Mouse (Mus musculus) cerebellum, adult 9-11 months (tissue): ENCODE data around the gene Icosl.
"Not testable (repeated sequence)": the region's sequence is repeated elsewhere in the genome, so short reads cannot be mapped to it uniquely, and the experiment has no call there.

Experiments used
- DNase-seq: peaks from one replicate; pipeline ENCODE4 v3.0.0; 2022

Icosl gene

GRCm38 (mm10) chr10:78077862-78078261 is 8.8 kb downstream of the Icosl start:
- no peak for DNase-seq

GRCm38 (mm10) chr10:78078276-78078675 is 9.2 kb downstream of the Icosl start:
- DNase-seq = no peak

GRCm38 (mm10) chr10:78079955-78080591 is 11.0 kb downstream of the Icosl start:
- DNase-seq = no peak

GRCm38 (mm10) chr10:78084073-78084472 is 15.0 kb downstream of the Icosl start:
- DNase-seq = no peak

GRCm38 (mm10) chr10:78085711-78086110 is 16.6 kb downstream of the Icosl start:
- no peak for DNase-seq

- DNase-seq = no peak
Measured at GRCm38 (mm10) chr10:78086444-78087061, 17.5 kb downstream of the Icosl start.

GRCm38 (mm10) chr10:78087101-78087511 is 18.0 kb downstream of the Icosl start:
- no peak for DNase-seq

GRCm38 (mm10) chr10:78090246-78090645 is 21.1 kb downstream of the Icosl start:
- DNase-seq = no peak

- no peak for DNase-seq
Measured at GRCm38 (mm10) chr10:78090706-78091491, 21.8 kb downstream of the Icosl start.

GRCm38 (mm10) chr10:78091865-78092724 is 23.0 kb downstream of the Icosl start:
- no peak for DNase-seq

GRCm38 (mm10) chr10:78092725-78093029 is 23.6 kb downstream of the Icosl start:
- DNase-seq = no peak

- no peak for DNase-seq
Measured at GRCm38 (mm10) chr10:78095221-78095620, 26.1 kb downstream of the Icosl start.

- no peak for DNase-seq
Measured at GRCm38 (mm10) chr10:78095954-78096931, 27.1 kb downstream of the Icosl start.

GRCm38 (mm10) chr10:78099860-78100259 is 30.8 kb downstream of the Icosl start:
- not testable (repeated sequence) for DNase-seq

GRCm38 (mm10) chr10:78100989-78101780 is 32.1 kb downstream of the Icosl start:
- no peak for DNase-seq

- peak; percentile 10 for DNase-seq
Measured at GRCm38 (mm10) chr10:78104555-78105490, 35.7 kb downstream of the Icosl start.

- peak; percentile 69 for DNase-seq
Measured at GRCm38 (mm10) chr10:78105548-78105947, 36.4 kb downstream of the Icosl start.

- DNase-seq = no peak
Measured at GRCm38 (mm10) chr10:78114521-78115092, 45.5 kb downstream of the Icosl start.

GRCm38 (mm10) chr10:78115153-78115552 is 46.1 kb downstream of the Icosl start:
- DNase-seq = no peak
